9 mouse cellular contexts compared by ENCODE assay signal in the genomic region with DNA sequence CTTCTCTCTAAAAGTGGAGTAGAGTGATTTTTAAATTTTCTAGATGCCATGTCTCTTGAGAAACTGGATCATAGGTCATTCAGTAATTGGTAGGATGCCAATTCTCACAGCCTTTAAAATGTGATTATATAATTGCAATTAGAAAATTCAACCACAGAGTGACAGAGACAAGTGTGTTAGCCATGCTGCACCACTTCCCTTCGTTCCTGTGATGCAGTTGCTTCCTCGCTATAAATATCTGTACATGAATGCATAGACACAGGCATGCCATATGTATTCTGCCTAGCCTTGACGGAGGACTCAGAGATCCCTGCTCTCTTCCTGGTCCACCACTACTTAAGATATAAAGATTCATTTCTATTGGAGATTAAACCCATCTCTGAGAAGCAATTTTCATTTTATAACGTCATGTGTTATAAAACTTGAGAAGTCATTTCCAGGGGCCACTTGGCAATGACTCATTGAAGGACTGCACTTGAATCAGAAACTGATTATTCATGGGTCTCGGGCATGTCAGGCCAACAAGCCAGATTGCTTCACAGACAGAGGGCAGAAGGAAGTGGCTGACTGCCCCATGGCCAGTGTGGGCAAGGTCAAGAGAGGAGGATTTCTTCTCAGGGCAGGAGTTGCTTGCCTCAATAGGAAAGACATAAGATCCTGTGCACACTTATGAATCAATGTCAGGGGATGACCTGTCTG.
A peak's percentile ranks its signal among the peaks of the same experiment; 100 is the strongest.
DNase-seq lines count a peak whose midpoint lies in the region; ATAC-seq lines count a peak whose summit lies in the region.
"Had no signal": no experiment of that assay in that cellular context is flagged by ENCODE, and none has a peak within 500 bp of the region (broad histone marks: within the 10 kb centered on the region; RNA-seq: fewer than 3 reads in every experiment).

No protein-coding gene starts in this region.

- H3K27me3 ChIP-seq in heart, embryonic 12.5 days (replicated peaks), result no peaks in the 10 kb centered on the region

- intact Hi-C loops in left cerebral cortex, postnatal 36 days (cut with DNase I), result no loop called here

- H3K4me2 ChIP-seq in heart, embryonic 12.5 days, result no peak overlapping the region

- H3K9ac ChIP-seq in heart, embryonic 12.5 days, result no peak overlapping the region
- H3K9ac ChIP-seq: liver, embryonic 14.5 days had no signal

- H3K4me3 ChIP-seq in heart, embryonic 12.5 days, result no peak overlapping the region

- H3K4me1 ChIP-seq in heart, embryonic 12.5 days (replicated peaks), result no peaks in the 10 kb centered on the region; the same call in 1 of the 2 replicates

- H3K9me3 ChIP-seq in heart, embryonic 12.5 days (replicated peaks), result no peaks in the 10 kb centered on the region

- no peaks in the 10 kb centered on the region for H3K36me3 ChIP-seq in heart, embryonic 12.5 days

- H3K27ac ChIP-seq in heart, embryonic 12.5 days (ENCODE audit: poor library complexity, severe bottlenecking), result no peak overlapping the region
- H3K27ac ChIP-seq: liver, embryonic 14.5 days had no signal

- WGBS in heart, embryonic 12.5 days, result 67% methylated on average over 5 of the region's 5 CpGs

- DNase-seq in heart, adult 9 months (ENCODE audit: low spot score in 2 of 2), result peak; percentile 1 to 14
- peak; percentile 78 for DNase-seq in 416B (ENCODE audit: low read depth)
- DNase-seq in adrenal gland, postnatal 14 days, result peak; percentile 85
- peak; percentile 36 for DNase-seq in lung, postnatal 10 days
- DNase-seq in left cerebral cortex, postnatal 36 days (ENCODE audit: low spot score in 2 of 2), result no peak
- DNase-seq in right cerebral cortex, postnatal 14 days, result no peak
- DNase-seq in layer of hippocampus, postnatal 10 days (ENCODE audit: low spot score in 2 of 2), result no peak

- ATAC-seq in heart, embryonic 12.5 days (ENCODE audit: insufficient number of reproducible peaks, low FRiP score), result no peak

Comparison
In these comparisons a context has a peak if more than half of its experiments do, and no peak if none do; other contexts are left out.
1. DNase-seq: peak in heart, adult 9 months (2 of 2), 416B (single experiment), adrenal gland, postnatal 14 days (single experiment) and lung, postnatal 10 days (single experiment); none in left cerebral cortex, postnatal 36 days (0 of 2), right cerebral cortex, postnatal 14 days (single experiment) and layer of hippocampus, postnatal 10 days (0 of 2).